Mouse (Mus musculus) lung, postnatal 0 days (tissue): ENCODE measurements at regions not wholly inside any gene's neighbourhood (a gene's known extent, or its start where the extent isn't known, plus 50 kb on each side); places are given as distances from the start of the nearest gene placed in this dataset.
A peak's percentile ranks its signal among the peaks of the same experiment; 100 is the strongest.

Experiments
- CTCF ChIP-seq: IDR thresholded peaks from 2 replicates; pipeline ENCODE4 v1.5.1; 2016; ENCODE audit warnings: antibody characterized with exemption, mild to moderate bottlenecking
- EP300 ChIP-seq: IDR thresholded peaks from 2 replicates; pipeline ENCODE4 v1.6.1; 2016; ENCODE audit warnings: antibody characterized with exemption, mild to moderate bottlenecking, control low read depth

DNA sequence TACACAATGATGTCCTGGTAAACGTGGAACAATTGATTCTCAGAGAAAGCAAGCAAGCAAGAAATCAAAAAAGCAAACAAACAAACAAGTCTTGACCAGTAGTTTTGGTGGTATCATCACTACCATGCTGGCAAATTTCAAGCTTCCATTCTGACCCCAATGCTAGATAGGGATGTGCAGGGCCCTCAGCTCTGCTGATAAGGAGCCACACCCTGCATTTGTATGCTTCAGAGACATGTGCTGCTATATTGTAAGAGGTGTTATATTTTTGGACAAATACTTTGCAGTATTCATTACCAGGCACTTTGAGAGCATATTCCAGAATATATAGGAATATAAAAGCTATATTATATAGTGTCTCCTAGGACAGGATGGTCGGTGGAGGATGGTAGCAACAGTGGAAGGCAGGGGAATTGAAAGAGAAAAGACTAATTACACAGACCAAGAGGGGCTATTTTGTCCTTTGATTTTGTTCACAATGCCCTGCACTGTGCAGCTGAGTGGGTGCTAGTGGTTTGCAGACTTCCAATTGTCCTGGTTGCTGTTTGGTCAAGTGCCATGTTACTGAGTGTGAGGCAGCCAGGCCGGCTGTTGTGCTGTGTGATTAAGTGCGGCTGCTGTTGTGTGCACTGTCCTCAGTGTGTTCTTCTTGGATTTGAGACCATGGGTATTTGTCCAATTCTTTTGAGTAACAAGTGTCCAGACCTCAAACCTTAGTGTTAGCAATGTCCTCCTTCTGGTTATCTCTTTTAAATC lies 54.9 kb upstream of the Paqr3 start:
- TF ChIP-seq EP300: peak; percentile 70; the same call in 1 of the 2 replicates
- no peak for TF ChIP-seq CTCF
